Mouse (Mus musculus) cerebellum, postnatal 10 days (tissue): ENCODE data around the gene Hps4.
"Not testable (repeated sequence)": the region's sequence is repeated elsewhere in the genome, so short reads cannot be mapped to it uniquely, and the experiment has no call there.

ENCODE experiments used
- DNase-seq, 2 experiments: peaks; one replicate each; pipeline ENCODE4 v3.0.0; 2021; ENCODE audit warnings: mixed read lengths in 2 of 2

Hps4 gene

GRCm38 (mm10) chr5:112342463-112343204 lies at the start of gene Hps4, which contains the start of gene Srrd:
Gene Hps4 (plus strand): TSS chr5:112343083.
Gene Srrd (minus strand): TSS chr5:112343040.
- peak; percentile 97 to 98 for DNase-seq

- DNase-seq, result no peak
Observed at GRCm38 (mm10) chr5:112293800-112294199, 49.1 kb upstream of the Hps4 start.

DNA sequence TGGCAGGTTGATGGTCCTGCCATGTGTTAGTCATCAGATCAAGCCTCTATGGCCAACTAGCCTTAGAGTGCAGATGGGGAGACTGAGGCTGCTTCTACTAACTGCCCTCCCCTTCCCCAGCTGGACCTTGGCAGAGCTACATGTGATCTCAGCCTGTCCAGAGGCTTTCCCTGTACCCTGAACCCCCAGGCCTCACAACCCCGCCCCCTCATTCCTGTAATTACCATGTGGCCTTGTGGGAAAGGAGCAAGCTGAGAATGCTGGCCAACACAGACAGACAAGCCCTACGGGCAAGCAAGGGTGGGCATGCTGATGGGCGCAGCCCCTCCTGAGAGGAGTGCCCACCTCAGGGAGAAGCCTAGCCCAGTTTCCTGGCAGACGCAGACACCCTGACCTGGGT lies 48.2 kb upstream of the Hps4 start:
- no peak for DNase-seq

DNA sequence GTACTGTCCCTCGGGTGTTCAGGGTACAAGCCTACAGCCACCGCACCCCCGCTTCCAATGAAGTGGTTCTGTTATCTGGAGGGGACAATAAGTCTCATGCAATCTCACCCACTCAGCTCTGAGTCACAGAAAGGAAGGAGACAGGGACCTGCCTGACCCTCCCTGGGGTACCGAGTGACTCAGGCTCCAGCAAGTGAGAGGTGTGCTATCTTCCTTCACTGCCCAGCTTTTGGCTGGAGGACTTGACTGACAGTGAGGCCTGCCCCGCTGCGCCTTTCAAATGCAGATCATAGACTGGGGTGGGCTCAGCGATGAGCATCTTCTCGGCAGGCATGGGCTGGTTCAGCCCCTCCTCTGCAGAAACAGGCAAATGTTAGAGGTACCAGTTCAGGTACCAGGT lies 47.7 kb upstream of the Hps4 start:
- no peak for DNase-seq

DNA sequence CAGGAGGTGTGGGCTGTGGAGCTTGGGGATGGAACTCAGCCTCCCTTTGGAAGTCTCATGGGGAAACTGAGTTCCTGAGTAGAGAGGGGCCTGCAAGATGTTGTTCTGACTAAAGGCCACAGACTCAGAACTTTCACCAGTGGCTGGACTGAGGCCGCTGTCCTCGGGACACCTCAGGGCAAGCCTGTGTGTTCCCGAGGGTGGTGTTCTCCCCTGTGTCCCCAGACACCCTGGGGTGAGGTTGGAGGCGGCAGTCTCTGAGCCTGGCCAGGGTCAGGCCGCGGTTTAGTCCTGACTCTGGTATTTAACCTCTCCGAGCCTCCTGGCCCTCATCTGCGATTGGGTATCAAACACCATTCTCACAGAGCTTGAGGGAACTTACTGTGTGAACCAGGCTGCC lies 47.3 kb upstream of the Hps4 start:
- no peak for DNase-seq

- DNase-seq, result peak in 1 of 2 experiments; percentile 44
Observed at GRCm38 (mm10) chr5:112296404-112297181, 46.3 kb upstream of the Hps4 start.

DNA sequence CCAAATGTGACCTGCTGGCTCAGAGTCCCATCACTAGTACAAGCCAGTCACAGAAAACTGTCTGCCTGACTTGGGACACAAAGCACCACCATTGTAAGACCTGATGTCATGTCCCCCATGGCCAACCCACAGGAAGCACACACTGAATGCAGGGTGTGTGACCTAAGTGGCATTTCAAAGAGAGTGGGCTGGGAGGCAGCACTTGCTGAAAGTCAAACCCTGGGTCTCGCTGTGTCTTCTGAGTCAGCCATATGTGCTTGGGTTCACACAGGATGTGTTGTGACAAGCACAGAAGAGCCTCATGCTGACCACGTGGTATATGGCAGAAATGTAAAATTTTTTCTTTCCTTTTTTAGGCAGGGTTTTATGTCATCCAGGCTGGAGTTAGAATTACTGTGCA lies 45.6 kb upstream of the Hps4 start:
- DNase-seq, result no peak

- no peak for DNase-seq
Observed at GRCm38 (mm10) chr5:112298226-112298988, 44.5 kb upstream of the Hps4 start.

GRCm38 (mm10) chr5:112299399-112299798 lies 43.5 kb upstream of the Hps4 start:
- no peak for DNase-seq

GRCm38 (mm10) chr5:112300112-112300511 lies 42.8 kb upstream of the Hps4 start:
- no peak for DNase-seq

GRCm38 (mm10) chr5:112300721-112301308 lies 42.1 kb upstream of the Hps4 start:
- no peak for DNase-seq

DNA sequence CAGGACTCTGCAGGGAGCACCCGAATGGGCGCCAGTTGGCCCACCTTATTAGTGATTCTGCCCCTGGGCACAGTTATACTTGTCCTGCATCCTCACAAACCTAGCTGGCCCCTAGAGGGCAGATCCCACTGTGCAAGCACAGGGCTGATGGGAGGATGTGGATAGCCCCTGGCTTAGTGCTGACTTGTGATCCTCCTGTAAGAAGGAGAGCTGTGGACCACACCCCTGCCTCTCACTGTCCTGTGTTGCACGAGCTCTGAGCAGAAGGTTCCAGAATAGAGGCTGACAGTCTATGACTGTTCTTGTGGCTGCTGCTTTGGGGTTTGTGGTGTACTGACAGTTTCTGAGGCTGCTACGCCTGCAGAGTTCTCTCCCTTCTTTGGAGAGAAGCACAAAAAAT lies 41.2 kb upstream of the Hps4 start:
- DNase-seq, result no peak

GRCm38 (mm10) chr5:112302310-112302709 lies 40.6 kb upstream of the Hps4 start:
- no peak for DNase-seq

DNA sequence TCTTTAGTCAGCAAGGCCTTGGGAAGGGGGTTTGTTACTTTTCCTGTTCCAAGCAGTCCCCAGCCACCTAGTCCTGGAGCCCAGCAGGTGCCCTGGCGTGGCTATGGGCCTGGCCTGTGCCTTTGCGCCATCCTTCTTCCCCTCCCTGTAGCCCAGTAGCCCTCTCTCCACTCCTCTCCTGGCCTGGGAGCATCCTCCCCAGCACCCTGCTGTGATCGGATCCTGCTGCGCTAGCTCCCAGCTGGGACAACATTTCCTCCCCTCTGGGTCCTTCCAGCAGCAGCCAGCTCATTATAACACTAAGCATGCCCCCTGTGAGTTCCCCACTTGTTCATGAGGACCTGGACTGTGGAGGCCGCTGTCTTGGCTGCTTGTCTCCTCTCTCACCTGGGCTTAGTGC lies 37.0 kb upstream of the Hps4 start:
- DNase-seq, result no peak

GRCm38 (mm10) chr5:112313222-112313885 lies 29.5 kb upstream of the Hps4 start:
- no peak for DNase-seq

DNA sequence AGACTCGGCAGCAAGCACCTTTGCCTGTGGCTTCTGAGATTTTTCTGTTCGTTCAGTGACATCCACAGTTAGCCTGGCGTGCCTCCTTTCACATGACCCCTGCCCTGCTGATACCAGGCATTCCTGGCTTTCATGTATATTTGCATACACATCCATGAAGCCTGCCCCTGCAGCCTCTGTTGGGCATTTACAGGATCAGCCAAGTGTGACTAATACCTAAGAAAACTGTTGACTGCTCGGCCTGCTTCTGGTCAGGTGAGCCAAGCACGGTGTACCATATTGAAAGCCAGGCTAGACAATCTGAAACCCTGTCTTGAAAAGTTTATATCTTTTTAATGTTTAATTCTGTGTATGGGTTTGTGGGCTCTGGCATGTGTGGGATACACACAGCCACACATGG lies 26.4 kb upstream of the Hps4 start:
- no peak for DNase-seq

- DNase-seq, result no peak
Observed at GRCm38 (mm10) chr5:112317328-112317727, 25.6 kb upstream of the Hps4 start.

GRCm38 (mm10) chr5:112319343-112319742 lies 23.5 kb upstream of the Hps4 start:
- not testable (repeated sequence) for DNase-seq

DNA sequence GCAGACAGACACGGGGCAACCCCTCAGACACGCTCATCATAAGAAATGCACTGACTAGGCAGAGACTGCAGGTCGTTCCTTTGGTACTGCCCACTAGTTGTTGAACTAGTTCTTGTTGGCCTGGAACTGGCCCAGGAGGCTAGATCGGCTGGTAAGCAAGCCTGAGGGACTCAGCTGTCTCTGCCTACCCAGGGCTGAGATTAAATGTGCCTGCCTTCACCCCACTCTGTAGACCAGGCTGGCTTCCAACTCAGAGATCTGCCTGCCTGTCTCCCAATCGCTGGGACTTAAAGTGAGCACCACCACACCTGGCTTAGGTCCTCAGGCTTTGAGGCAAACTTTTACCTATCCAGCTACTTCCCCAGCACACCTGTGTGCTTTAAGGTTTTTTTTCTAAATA lies 22.5 kb upstream of the Hps4 start:
- no peak for DNase-seq

GRCm38 (mm10) chr5:112320936-112321335 lies 21.9 kb upstream of the Hps4 start:
- DNase-seq, result peak; percentile 45 to 47

DNA sequence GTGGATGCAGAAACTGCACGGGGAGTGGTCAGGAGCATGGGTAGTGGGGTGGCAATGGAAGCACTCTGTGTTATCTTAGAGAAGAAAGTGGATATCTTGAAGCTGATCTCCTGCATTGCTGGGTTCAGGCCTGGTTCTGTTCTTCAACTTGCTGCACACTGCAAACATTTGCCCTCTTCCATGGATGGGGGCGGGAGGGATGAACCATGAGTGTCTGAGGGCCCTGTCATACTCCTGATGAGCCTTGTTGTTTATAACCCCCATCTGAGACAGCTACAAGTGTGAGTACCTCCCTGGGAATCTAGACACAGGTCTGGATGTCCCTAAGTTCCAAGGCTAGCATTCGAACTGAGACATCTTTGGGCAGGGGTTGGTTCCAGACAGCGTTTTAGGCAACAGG lies 21.5 kb upstream of the Hps4 start:
- DNase-seq, result no peak

GRCm38 (mm10) chr5:112323246-112323645 lies 19.6 kb upstream of the Hps4 start:
- no peak for DNase-seq
